Mouse (Mus musculus): ENCODE data around the gene Grwd1.

Grwd1 gene

DNA sequence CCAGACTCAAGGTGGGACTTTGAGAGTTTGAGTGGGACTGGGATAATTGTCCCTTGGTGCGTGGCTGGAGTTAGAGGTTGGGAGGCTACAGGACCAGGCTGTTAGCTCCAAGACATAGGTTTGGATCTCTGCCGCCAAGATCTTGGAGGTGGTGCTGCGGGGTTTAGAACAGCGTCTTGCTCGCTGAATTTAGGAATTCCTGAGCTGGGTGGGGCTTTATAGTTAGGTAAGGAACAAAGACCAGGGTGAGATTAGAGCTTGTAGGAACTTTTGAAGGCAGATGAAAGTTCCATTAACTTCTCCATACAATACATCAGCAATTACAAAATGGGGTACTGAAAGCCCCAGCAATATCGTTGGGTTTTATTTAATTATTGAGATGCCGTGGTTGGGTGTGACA is 30.7 kb downstream of the Grwd1 start:
- no peak for DNase-seq (ENCODE audit: low spot score in 2 of 2)

DNA sequence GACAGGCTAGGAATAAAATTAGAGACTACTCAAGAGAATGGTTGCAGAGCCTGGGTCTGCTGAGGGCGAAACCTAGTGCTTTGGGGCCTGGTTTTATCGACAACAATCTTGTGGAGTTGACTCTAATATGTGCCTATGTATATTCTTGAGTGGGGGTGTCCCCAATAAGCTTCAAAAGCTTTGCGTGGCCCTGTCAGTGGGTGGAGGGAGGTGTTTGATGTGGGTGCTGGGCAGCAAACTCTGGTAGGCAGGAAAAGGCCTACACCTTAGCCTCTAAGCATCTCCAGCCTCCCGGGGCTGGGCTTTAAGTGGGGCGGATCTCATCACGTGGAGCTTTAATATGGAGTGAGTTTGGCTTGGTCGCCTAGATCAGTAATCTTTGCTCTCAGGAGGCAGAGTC is 31.8 kb downstream of the Grwd1 start:
- DNase-seq (ENCODE audit: low spot score in 2 of 2): peak; percentile 47

DNA sequence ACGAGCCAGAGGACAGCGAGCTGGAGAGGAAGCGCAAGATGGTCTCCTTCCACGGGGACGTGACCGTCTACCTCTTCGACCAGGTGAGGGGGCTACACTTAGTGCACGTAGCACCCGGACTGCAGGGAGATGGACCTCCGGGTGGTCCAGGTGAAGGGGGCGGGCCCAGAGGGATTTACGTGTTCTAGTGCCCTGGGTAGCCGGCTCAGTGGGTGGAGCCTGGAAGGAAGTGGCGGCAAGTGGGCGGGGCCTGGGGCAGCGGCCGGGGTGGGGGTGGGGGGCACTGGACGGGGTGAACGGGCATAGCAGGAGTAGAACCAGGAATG is 32.3 kb downstream of the Grwd1 start:
- peak; percentile 33 to 34 for DNase-seq (ENCODE audit: low spot score in 2 of 2)

DNA sequence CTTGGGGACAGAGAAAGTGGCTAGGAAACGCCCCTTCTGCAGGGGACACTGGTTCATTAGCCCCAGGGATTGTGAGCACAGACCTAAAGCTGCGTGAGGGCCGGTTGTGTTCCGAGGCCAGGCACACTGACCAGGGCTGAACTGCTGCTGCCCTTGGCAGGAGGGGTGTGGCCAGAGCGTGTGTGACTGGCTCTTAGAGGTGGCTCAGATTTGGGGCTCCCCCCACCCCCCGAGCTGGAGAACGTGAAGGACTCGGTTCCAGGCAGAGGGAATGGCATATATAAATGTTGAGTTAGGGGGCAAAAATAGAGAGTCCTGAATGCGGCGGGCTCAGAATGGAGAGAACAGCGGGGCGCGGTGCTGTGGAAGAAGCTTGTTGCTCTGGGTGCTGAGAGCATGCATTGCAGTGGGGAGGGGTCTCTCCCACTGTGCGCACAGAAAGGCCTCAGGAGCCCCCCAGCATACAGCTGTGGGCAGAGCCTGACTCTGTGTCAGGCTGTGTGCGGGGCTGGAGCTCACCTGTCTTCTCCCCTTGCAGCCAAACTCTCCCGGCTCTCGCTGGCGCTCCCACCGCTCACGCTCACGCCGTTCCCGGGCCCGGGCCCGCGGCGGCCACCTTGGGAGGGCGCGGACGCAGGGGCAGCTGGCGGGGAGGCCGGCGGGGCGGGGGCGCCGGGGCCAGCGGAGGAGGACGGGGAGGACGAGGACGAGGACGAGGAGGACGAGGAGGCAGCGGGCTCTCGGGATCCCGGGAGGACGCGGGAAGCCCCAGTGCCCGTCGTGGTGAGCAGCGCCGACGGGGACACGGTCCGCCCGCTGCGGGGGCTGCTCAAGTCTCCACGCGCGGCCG is 32.9 kb downstream of the Grwd1 start:
- no peak for DNase-seq (ENCODE audit: low spot score in 2 of 2)

DNA sequence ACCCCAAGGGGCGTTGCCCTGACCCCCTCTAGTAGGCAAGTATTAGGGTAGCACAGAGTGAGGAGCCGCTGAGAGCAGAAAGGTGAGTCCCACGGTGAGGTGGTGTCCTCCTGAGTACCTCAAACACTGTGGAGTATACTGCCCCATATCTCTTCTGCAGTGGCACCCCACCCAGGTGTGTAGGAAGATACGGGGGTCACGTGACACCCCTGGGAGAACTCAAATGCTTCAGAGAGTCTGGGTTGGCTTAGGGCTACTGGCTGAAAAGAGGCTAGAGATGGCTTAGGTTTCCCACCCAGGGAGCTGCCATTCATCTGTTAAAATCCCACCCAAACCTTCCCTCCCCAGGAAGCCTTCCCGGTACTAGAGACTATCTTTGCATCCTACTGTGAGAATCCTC is 33.8 kb downstream of the Grwd1 start:
- no peak for DNase-seq (ENCODE audit: low spot score in 2 of 2)

DNA sequence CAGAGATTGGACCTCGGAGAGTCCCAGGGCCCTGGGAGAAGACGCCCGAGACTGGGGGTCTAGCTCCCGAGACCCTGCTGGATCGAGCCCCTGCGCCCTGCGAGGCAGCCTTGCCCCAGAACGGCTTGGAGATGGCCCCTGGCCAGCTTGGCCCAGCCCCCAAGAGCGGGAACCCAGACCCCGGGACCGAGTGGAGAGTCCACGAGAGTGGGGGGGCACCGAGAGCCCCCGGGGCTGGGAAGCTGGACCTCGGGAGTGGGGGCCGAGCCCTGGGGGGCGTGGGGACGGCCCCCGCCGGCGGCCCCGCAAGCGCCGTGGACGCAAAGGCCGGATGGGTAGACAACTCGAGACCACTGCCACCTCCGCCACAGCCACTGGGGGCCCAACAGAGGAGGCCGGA is 35.8 kb downstream of the Grwd1 start:
- no peak for DNase-seq (ENCODE audit: low spot score in 2 of 2)

DNA sequence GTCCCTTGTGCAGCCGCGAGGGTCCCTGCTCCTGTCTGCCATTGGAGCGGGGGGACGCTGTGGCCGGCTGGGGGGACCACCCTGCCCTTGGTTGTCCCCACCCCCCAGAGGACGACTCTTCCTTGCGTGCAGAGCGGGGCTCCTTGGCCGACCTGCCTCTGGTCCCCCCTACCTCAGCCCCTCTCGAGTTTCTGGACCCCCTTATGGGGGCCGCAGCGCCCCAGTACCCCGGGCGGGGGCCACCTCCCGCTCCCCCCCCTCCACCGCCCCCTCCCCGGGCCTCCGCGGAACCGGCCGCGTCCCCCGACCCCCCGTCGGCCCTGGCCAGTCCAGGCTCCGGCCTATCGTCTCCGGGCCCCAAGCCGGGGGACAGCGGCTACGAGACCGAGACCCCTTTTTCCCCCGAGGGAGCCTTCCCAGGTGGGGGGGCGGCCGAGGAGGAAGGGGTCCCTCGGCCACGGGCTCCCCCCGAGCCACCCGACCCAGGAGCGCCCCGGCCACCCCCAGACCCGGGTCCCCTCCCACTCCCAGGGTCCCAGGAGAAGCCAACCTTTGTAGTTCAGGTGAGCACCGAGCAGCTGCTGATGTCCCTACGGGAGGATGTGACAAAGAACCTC is 36.7 kb downstream of the Grwd1 start:
- no peak for DNase-seq (ENCODE audit: low spot score in 2 of 2)

DNA sequence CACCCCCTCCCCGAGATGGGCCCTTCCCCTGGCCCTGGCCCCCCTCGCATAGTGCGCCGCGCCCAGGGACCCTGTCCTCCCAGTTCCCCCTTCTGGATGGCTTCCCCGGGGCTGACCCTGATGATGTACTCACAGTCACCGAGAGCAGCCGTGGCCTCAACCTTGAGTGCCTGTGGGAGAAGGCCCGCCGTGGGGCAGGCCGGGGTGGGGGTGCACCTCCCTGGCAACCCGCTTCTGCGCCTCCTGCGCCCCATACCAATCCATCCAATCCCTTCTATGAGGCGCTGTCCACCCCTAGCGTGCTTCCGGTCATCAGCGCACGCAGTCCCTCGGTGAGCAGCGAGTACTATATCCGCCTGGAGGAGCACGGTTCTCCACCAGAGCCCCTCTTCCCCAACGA is 37.5 kb downstream of the Grwd1 start:
- no peak for DNase-seq (ENCODE audit: low spot score in 2 of 2)

DNA sequence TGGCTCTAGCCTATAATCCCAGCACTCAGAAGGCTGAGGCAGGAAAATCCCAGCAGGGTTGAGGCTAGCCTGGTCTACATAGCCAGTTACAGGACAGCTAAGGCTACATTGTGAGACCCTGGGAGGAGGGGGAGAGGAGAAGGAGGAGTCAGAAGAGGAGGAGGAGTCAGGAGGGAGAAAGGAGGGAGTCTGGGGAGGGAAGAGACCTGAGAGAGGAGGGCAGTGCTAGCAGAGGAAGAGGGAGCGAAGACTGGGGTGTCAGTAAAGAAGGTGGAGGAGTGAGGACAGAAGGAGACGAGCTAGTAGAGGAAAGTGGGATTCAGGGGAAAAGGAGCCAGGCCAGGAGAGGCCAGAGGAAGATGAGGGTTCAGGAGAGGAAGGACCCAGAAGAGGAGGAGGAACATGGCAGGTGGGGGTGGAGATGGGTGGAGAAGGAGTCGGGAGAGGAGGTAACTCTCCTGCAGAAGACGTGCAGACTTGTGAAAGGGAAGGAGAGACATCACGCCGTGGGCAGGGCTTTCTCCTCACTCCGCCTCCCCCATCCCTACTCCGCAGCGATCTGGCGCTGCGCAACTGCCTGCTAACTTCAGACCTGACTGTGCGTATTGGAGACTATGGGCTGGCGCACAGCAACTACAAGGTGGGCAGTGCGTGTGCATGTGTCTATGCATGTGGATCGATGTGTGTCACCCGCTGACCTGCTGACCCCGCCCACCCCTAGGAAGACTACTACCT is 38.8 kb downstream of the Grwd1 start:
- no peak for DNase-seq (ENCODE audit: low spot score in 2 of 2)

DNA sequence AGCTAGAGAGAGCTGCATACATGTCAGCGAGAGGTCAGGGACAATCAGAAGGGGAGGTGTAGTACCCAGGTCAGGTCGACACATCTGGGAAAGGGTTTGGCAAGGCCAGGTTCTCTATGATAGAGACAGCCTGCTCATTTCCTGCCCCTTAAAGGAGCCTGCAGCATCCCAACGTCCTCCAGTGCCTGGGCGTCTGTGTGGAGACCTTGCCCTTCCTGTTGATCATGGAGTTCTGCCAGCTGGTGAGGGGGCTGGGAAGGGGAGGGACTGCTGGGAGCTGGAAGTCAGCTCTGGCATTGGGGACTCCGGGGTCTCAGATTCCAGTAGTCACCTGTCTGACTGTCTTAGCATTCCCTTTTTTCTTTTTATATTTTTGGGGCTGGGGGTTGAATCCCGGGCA is 40.0 kb downstream of the Grwd1 start:
- DNase-seq (ENCODE audit: low spot score in 2 of 2): no peak

DNA sequence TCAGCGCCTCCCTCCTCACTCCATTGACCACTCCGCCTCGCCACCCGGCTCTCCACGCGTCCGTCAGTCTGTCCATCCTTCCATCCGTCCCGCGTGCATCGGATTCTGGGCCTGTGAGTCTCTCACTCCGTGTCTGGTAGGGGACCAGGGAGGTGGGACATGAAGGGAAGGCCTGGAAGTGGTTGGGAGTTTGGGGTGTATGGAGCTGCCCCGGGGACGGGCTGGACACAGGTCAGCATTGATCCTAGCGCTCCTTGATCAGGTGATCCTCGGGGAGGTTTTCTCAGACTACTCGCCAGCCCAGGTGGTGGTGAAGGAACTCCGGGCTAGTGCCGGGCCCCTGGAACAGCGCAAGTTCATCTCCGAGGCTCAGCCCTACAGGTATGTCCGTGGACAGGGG is 43.1 kb downstream of the Grwd1 start:
- no peak for DNase-seq (ENCODE audit: low spot score in 2 of 2)

DNA sequence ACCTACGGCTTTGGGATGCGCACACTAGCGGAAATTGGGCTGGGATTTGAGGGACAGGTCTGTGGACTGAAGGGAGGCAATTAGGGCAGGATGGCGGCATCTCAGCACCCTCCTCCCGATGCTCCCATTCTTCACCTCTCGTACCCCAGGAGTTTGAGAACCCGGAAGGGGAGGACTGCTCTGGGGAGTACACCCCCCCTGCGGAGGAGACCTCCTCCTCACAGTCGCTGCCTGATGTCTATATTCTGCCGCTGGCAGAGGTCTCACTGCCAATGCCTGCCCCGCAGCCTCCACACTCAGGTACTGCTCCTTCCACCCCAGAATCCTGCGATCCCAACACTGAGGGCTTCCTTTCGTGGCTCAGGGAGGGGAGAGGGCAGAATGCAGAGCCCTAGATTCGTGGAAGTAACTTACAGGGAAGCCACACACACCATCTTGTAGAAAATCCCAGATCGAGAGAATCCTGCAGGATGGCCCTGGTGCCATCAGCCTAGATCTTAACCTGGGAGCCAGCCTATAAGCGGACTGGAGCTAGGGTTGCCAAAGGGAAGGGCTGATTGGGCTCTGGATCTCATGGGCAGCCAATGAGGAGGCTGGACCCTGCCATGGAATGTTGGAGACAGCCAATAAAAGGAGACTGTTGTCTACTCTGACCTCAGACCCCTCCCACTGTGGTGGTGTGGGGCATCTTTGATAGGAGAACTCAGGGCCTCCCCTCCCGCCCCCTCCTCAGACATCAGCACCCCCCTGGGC is 43.9 kb downstream of the Grwd1 start:
- DNase-seq (ENCODE audit: low spot score in 2 of 2): no peak

DNA sequence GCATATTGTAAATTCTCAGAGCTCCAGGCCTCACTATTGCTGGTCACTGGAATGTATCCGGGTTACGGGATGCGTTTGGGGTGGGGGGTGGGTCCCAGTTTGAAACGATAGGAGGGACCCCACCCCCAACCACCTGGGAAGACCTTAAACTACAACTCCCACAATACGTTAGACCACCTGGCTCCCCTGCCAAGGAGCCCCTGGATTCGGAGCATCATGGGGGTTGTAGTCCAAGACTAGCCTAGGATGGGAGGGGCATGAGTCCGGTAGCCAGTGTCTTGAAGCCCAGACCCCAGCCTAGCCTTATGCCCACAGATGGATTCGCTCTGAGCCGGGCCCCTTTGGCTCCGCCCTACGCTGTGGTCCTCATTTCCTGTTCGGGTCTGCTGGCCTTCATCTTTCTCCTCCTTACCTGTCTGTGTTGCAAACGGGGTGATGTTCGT is 44.6 kb downstream of the Grwd1 start:
- DNase-seq (ENCODE audit: low spot score in 2 of 2): no peak

DNA sequence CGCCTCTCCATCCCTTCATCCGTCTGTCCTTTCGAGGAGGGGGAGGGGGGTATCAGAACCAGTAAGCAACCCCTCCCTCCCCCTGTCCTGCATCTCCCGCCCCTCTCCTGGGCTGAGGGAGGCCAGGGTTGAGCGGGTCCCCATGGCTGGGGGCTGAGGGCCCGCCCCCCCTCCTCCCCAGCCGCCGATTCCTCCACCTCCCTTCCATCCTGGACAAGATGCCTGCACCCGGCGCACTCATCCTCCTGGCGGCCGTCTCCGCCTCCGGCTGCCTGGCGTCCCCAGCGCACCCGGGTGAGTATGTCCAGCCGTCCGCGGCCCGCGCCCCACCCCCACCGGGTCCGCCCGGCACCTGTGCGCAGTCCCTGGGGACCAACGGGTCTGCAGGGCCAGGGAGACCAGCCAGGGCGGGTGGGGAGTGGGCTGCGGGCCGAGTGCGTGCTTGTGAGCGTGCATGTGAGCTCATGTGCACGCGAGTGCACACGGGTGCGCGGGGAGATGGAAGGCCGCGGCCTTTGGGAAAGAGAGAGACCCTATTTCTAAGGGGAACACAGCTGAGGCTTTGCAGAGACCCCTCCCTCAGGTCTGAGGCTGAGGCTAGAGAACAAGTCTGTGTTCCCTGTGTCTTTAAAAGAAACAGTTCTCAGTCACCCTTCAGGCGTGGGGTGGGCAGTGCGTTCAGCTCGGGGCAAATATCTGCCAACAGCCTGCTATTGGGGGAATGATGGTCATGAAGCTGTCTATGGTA is 45.2 kb downstream of the Grwd1 start:
- no peak for DNase-seq (ENCODE audit: low spot score in 2 of 2)

DNA sequence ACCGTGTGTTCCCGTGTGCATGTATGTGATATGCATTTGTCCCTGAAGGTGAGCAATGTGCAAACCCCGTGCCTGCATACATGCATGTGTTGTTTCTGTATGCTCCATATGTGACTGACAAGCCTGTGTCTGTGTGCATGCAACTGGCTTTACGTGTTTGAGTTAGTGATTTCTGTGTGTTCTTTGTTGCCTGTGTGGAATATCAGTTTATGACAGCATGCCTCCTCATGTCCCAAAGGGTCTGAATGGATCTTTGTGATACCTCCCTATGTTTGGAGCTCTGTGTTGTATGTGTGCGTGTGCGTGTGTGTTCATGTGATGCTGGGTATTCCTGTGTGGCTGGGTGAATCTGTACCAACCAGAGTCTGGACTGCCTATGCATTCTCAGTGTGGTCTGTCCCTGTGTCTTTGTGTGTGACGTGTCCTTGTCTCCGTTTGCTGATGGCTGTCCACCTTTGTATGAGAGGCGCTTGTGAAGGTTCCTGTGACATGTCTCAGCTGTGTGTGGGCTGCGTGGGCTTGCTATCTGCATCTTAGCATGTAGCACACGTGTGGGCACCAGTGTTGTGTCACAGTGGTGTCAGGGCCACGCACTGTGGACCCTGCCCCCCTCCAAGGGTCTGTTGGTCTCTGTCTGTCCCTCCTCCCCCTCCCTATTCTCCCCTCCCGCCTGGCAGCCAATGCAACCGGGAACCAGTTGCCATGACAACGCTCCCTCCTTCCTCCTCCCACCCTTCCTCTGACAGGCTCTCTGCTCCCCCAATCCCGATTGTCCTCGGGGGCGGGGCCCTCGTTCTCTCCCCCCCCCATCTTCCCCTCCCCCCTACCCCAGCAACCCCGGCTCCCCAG is 46.0 kb downstream of the Grwd1 start, which contains the start of gene Sult2b1:
TSS of gene Sult2b1 (minus strand) at position 146 of the 849 bp plus-strand sequence.
- no peak for DNase-seq (ENCODE audit: low spot score in 2 of 2)

DNA sequence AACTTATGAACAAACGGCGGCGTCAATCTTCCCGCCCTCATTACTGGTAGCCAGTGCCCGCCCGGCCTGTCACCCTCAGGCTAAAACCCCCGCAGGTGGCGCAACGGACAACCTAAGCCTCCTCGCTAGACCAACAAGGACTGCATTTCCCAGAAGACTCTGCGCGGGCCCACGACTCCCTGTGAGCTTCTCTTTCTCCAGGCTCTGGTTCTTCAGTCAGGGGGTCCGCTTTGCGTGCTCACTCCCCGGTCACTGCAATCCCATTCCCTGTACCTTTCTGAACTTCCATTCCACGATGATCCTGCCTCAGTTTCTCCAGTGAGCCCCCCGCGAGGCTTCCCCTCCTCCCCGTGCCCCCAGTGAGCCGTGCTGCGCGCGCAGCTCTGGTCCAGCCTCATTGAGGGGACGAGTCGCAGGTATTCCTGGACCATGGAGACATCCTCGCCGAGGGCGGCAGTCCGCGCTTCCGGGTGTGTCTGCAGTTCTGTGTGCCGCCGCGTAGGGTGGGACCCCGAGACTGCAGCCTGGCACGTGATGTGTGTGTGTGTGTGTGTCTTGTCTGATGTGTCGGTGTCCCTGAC is 47.1 kb downstream of the Grwd1 start, which contains the start of gene Lmtk3:
TSS of gene Lmtk3 (plus strand) at position 228 of the 581 bp plus-strand sequence.
- DNase-seq (ENCODE audit: low spot score in 2 of 2): peak; percentile 66 to 67

DNA sequence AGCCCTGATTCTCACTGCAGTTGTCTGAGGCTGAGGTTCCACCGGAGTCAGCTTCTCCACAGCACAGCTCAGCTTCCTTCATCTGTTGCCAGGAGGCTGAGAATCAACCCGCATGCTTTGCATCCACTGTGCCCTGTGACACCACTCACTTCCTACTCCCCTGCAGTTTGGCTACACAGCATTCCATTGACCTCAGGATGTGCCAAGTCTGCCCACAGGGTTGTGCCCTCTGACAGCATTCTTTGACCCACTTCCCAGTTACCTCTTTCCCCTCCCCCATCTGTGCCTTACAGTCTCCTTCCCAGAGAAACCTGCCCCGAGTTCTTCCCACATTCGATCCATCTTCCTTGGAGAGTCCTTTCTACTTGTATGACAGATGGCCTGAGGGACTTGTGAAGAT is 48.5 kb downstream of the Grwd1 start:
- DNase-seq (ENCODE audit: low spot score in 2 of 2): no peak

DNA sequence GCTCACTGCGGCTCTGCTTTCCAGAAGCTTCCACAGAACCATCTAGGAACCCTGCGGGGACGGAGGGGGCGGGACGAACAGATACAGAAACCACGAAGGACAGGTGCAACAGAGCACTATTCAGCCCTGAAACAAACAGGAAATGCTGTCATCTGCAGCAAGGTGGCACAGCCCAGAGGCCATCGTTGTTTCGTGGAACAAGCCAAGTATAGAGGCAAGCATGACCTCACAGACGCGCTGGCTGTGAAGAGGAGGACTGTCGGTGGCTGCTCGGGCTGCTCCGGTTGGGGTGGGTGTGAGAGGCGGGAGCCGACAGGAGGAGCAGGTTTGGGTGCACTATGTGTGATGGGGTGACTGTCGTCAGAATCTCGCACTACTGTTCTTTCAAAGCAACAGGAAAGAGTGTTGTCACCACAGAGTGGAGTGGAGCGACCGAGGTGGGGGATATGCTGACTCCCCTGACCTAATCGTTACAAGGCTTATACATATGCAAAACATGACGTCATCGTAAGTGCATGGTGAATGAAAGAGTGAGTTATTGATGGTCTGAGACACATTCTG is 51.6 kb downstream of the Grwd1 start:
- DNase-seq (ENCODE audit: low spot score in 2 of 2): peak; percentile 90 to 94

DNA sequence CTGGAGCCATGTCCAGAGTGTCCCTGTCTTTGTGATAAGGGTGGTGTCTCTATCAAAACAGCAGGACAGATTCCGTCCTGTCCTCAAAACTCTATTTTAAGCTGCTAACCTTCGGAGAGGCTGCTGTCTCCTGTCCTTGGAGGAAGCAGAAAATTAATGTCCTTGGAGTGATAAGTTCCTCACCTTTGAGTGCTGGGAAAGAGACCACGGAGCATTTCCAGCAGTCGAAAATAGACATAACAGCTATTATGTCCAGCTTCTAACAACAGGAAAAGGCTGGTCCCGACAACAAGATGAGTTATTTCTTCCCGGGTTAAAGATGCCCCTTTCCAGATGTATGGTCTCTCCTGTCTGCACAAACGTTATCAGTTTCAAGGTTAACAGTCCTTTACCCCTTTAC is 55.5 kb downstream of the Grwd1 start:
- DNase-seq (ENCODE audit: low spot score in 2 of 2): no peak

All from natural killer cell, adult 2 months (primary cell).